Mouse (Mus musculus) CH12.LX (cell line): ENCODE data around the gene Surf6. TPM values are rescaled to one million over a fixed set of nuclear protein-coding genes. Genes with fewer than 3 reads are reported as not detected.

ENCODE experiments used
- DNase-seq: peaks from one replicate; pipeline ENCODE4 v3.0.0-alpha.2; 2013; ENCODE audit errors: extremely low read depth
- H3K27ac ChIP-seq: 2 replicates; pipeline ENCODE4 v1.5.1; 2012; ENCODE audit warnings: low read depth, mild to moderate bottlenecking, control low read depth, moderate library complexity; ENCODE audit not compliant: insufficient read depth
- H3K27me3 ChIP-seq: replicated peaks from 2 replicates; pipeline ENCODE3; 2012; ENCODE audit warnings: inconsistent platforms
- H3K36me3 ChIP-seq, 2 experiments: replicated peaks in 1 of 2; 2 replicates each; pipeline versions ENCODE3 to v1.6.1; 2012; ENCODE audit warnings: inconsistent platforms in 1 of 2, low read length in 1 of 2, mild to moderate bottlenecking in 1 of 2, mixed read lengths in 1 of 2, moderate library complexity in 1 of 2; ENCODE audit not compliant: control insufficient read depth in 1 of 2, insufficient read depth in 1 of 2
- H3K4me1 ChIP-seq, 2 experiments: 2 replicates each; pipeline ENCODE4 v1.6.1; 2012; ENCODE audit warnings: inconsistent platforms in 1 of 2, moderate library complexity in 1 of 2; ENCODE audit not compliant: insufficient read depth in 2 of 2, control insufficient read depth in 1 of 2
- H3K4me2 ChIP-seq: 2 replicates; pipeline ENCODE4 v1.6.1; 2012; ENCODE audit warnings: low read depth, mild to moderate bottlenecking, control low read depth; ENCODE audit not compliant: poor library complexity, insufficient read depth, severe bottlenecking
- H3K4me3 ChIP-seq, 3 experiments: fragments of 150-350 bp in 1 of 3; sonication (generic) in 1 of 3; replicated peaks in 1 of 3; 2 replicates each; pipeline versions ENCODE3 to v1.5.1; 2011 to 2012; ENCODE audit warnings: low read depth in 2 of 3, low read length in 2 of 3, mild to moderate bottlenecking in 2 of 3, moderate library complexity in 2 of 3, control low read depth in 1 of 3, improper control_type of control experiment in 1 of 3, inconsistent platforms in 1 of 3, mixed read lengths in 1 of 3; ENCODE audit not compliant: poor library complexity in 1 of 3
- H3K79me2 ChIP-seq: replicated peaks from 2 replicates; pipeline ENCODE4 v1.6.1; 2012; ENCODE audit warnings: mild to moderate bottlenecking, moderate library complexity; ENCODE audit not compliant: control insufficient read depth, poor library complexity, insufficient read depth, severe bottlenecking; ENCODE audit errors: extremely low read depth
- H3K9ac ChIP-seq: 2 replicates; pipeline ENCODE4 v1.6.1; 2012; ENCODE audit warnings: low read depth, mild to moderate bottlenecking, control low read depth, moderate library complexity; ENCODE audit not compliant: insufficient read depth
- H3K9me3 ChIP-seq: replicated peaks from 2 replicates; pipeline ENCODE3; 2012; ENCODE audit warnings: low read length, inconsistent platforms, mixed read lengths
- BHLHE40 ChIP-seq: IDR thresholded peaks from 2 replicates; pipeline ENCODE4 v1.6.1; 2011; ENCODE audit warnings: mild to moderate bottlenecking, low read depth, low read length, improper control_type of control experiment
- CHD1 ChIP-seq: IDR thresholded peaks from 2 replicates; pipeline ENCODE4 v1.6.1; 2012; ENCODE audit warnings: low read depth, low read length, improper control_type of control experiment, inconsistent platforms
- CHD2 ChIP-seq: IDR thresholded peaks from 2 replicates; pipeline ENCODE4 v1.6.1; 2011; ENCODE audit warnings: low read length, improper control_type of control experiment
- CTCF ChIP-seq, 2 experiments: IDR thresholded peaks in 1 of 2; conservative IDR thresholded peaks in 1 of 2; 2 replicates each; pipeline ENCODE4 v1.5.1; 2011 to 2012; ENCODE audit warnings: low read depth in 2 of 2, low read length in 2 of 2, improper control_type of control experiment in 1 of 2, inconsistent platforms in 1 of 2, mild to moderate bottlenecking in 1 of 2, moderate library complexity in 1 of 2
- ELF1 ChIP-seq: IDR thresholded peaks from 2 replicates; pipeline ENCODE4 v1.6.1; 2014; ENCODE audit warnings: low read depth, mild to moderate bottlenecking, inconsistent platforms, low read length, improper control_type of control experiment
- EP300 ChIP-seq: IDR thresholded peaks from 2 replicates; pipeline ENCODE4 v1.6.1; 2011; ENCODE audit warnings: low read length, improper control_type of control experiment
- ETS1 ChIP-seq: conservative IDR thresholded peaks from 2 replicates; pipeline ENCODE4 v1.6.1; 2012; ENCODE audit warnings: low read depth, mild to moderate bottlenecking, inconsistent platforms, low read length, improper control_type of control experiment, moderate library complexity
- HCFC1 ChIP-seq: IDR thresholded peaks from 2 replicates; pipeline ENCODE4 v1.6.1; 2012; ENCODE audit warnings: low read depth, mild to moderate bottlenecking, inconsistent platforms, low read length, improper control_type of control experiment
- IRF4 ChIP-seq: IDR thresholded peaks from 2 replicates; pipeline ENCODE4 v1.6.1; 2014; ENCODE audit warnings: low read depth, mild to moderate bottlenecking, inconsistent platforms, low read length, improper control_type of control experiment
- JUN ChIP-seq: IDR thresholded peaks from 2 replicates; pipeline ENCODE4 v1.6.1; 2011; ENCODE audit warnings: low read depth, mild to moderate bottlenecking, low read length, improper control_type of control experiment, moderate library complexity; ENCODE audit not compliant: insufficient read depth
- MAX ChIP-seq: IDR thresholded peaks from 2 replicates; pipeline ENCODE4 v1.6.1; 2011; ENCODE audit warnings: low read length, improper control_type of control experiment
- MAZ ChIP-seq: IDR thresholded peaks from 2 replicates; pipeline ENCODE4 v1.6.1; 2012; ENCODE audit warnings: low read depth, mild to moderate bottlenecking, inconsistent platforms, low read length, improper control_type of control experiment, moderate library complexity
- MEF2A ChIP-seq: IDR thresholded peaks from 2 replicates; pipeline ENCODE4 v1.6.1; 2014; ENCODE audit warnings: low read depth, mild to moderate bottlenecking, inconsistent platforms, low read length, improper control_type of control experiment, borderline replicate concordance
- MXI1 ChIP-seq: IDR thresholded peaks from 2 replicates; pipeline ENCODE4 v1.6.1; 2011; ENCODE audit warnings: mild to moderate bottlenecking, low read depth, low read length, improper control_type of control experiment
- NELFE ChIP-seq: IDR thresholded peaks from 2 replicates; pipeline ENCODE4 v1.6.1; 2011; ENCODE audit warnings: low read depth, low read length, improper control_type of control experiment
- NRF1 ChIP-seq: IDR thresholded peaks from 2 replicates; pipeline ENCODE4 v1.6.1; 2014; ENCODE audit warnings: low read depth, mild to moderate bottlenecking, inconsistent platforms, low read length, improper control_type of control experiment, moderate library complexity
- PAX5 ChIP-seq: IDR thresholded peaks from 2 replicates; pipeline ENCODE4 v1.6.1; 2012; ENCODE audit warnings: low read length, inconsistent platforms, mixed read lengths
- POLR2AphosphoS2 ChIP-seq: IDR thresholded peaks from 2 replicates; pipeline ENCODE4 v1.6.1; 2011; ENCODE audit warnings: low read depth, low read length, improper control_type of control experiment
- RCOR1 ChIP-seq: conservative IDR thresholded peaks from 2 replicates; pipeline ENCODE4 v1.6.1; 2012; ENCODE audit warnings: low read depth, mild to moderate bottlenecking, inconsistent platforms, low read length, improper control_type of control experiment
- SIN3A ChIP-seq: IDR thresholded peaks from 2 replicates; pipeline ENCODE4 v1.6.1; 2012; ENCODE audit warnings: low read length, improper control_type of control experiment, inconsistent platforms
- TBP ChIP-seq: conservative IDR thresholded peaks from 2 replicates; pipeline ENCODE4 v1.6.1; 2011; ENCODE audit warnings: low read depth, low read length, improper control_type of control experiment
- TCF12 ChIP-seq: IDR thresholded peaks from 2 replicates; pipeline ENCODE4 v1.6.1; 2014; ENCODE audit warnings: low read depth, mild to moderate bottlenecking, inconsistent platforms, low read length, improper control_type of control experiment
- UBTF ChIP-seq: IDR thresholded peaks from 2 replicates; pipeline ENCODE4 v1.6.1; 2012; ENCODE audit warnings: low read depth, mild to moderate bottlenecking, inconsistent platforms, low read length, improper control_type of control experiment, moderate library complexity
- USF1 ChIP-seq: IDR thresholded peaks from 2 replicates; pipeline ENCODE4 v1.6.1; 2014; ENCODE audit warnings: low read depth, mild to moderate bottlenecking, inconsistent platforms, low read length, improper control_type of control experiment
- USF2 ChIP-seq: conservative IDR thresholded peaks from 2 replicates; pipeline ENCODE4 v1.6.1; 2011; ENCODE audit warnings: low read depth, low read length, improper control_type of control experiment
- ZC3H11A ChIP-seq: IDR thresholded peaks from 2 replicates; pipeline ENCODE4 v1.6.1; 2012; ENCODE audit warnings: low read depth, mild to moderate bottlenecking, inconsistent platforms, low read length, improper control_type of control experiment
- ZKSCAN1 ChIP-seq: IDR thresholded peaks from 2 replicates; pipeline ENCODE4 v1.6.1; 2012; ENCODE audit warnings: low read depth, inconsistent platforms, low read length, improper control_type of control experiment, borderline replicate concordance
- ZMIZ1 ChIP-seq: IDR thresholded peaks from 2 replicates; pipeline ENCODE4 v1.6.1; 2012; ENCODE audit warnings: low read depth, mild to moderate bottlenecking, inconsistent platforms, low read length, improper control_type of control experiment
- dilution Hi-C: fragments of 300-500 bp; cut with MboI; formaldehyde crosslinking; loops from 2 replicates; pipeline ENCODE4 v1.14.3; 2020; ENCODE audit warnings: low sequenced_read_pairs; ENCODE audit not compliant: extremely low pct_unique_long_range_greater_than_20kb, extremely low pct_ligation_motif_present
- in situ Hi-C: fragments of 300-500 bp; cut with MboI; formaldehyde crosslinking; loops from 3 replicates; pipeline ENCODE4 v1.14.3; 2019; ENCODE audit warnings: low sequenced_read_pairs, low pct_ligation_motif_present, low pct_unique_long_range_greater_than_20kb, mixed read lengths
- polyA plus RNA-seq: library from polyadenylated mRNA; unstranded; fragments of >175 nt; gene quantifications from 2 replicates; pipeline ENCODE4 v1.2.1, GENCODE M21; 2012; ENCODE audit warnings: low read depth; ENCODE audit not compliant: insufficient read length
- total RNA-seq, 2 experiments: library from RNA; depleted of rRNA; stranded (reverse); fragments of 300-350 nt in 1 of 2; fragments of >200 nt in 1 of 2; gene quantifications; 2 replicates each; pipeline ENCODE4 v1.2.3; 2012 to 2014

The Surf6 gene
- total and polyA plus RNA-seq, 3 experiments: 29.0 to 47.5 (median 34.8) TPM

DNA sequence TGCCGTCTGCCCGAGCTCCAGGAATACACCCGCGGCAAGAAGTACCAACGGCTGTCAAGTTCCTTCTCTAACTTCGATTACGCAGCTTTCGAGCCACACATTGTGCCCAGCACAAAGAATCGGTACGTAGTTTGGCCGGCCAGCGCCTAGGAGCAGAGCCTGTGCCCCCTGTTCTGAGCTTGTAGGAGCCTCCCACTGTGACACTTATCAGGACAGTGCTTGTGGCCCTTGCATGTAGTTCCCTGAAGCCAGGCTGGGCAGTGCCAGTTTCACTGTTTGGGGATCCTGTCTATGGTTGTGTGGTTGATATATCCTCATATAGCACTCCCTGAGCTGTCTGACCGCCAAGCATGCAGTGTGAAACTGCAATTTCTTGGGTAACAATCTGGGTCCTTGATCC is 14.1 kb upstream of the Surf6 start:
- DNase-seq: no peak
- H3K36me3 ChIP-seq: peaks cover 67 to 75% of the 10 kb centered on the region in 2 experiments
- H3K9ac ChIP-seq: peak overlapping the region; percentile 89
- TF ChIP-seq EP300 (no peak), POLR2AphosphoS2 (no peak), CHD1 (no peak), NRF1 (no peak), CHD2 (no peak), NELFE (no peak), IRF4 (no peak), PAX5 (no peak), TCF12 (no peak), USF2 (no peak), ZC3H11A (no peak), USF1 (no peak), RCOR1 (no peak), UBTF (no peak)
- H3K4me1 ChIP-seq: peaks cover 17 to 62% of the 10 kb centered on the region in 2 experiments
- peak overlapping the region; percentile 82 for H3K4me2 ChIP-seq
- no peaks in the 10 kb centered on the region for H3K27me3 ChIP-seq
- dilution Hi-C loops (no loop called here), in situ Hi-C loops (no loop called here)
- peaks cover 60% of the 10 kb centered on the region for H3K79me2 ChIP-seq
- H3K27ac ChIP-seq: peak overlapping the region; percentile 58
- no peaks in the 10 kb centered on the region for H3K9me3 ChIP-seq
- H3K4me3 ChIP-seq: peak overlapping the region; percentile 85 to 94 (median 90)

DNA sequence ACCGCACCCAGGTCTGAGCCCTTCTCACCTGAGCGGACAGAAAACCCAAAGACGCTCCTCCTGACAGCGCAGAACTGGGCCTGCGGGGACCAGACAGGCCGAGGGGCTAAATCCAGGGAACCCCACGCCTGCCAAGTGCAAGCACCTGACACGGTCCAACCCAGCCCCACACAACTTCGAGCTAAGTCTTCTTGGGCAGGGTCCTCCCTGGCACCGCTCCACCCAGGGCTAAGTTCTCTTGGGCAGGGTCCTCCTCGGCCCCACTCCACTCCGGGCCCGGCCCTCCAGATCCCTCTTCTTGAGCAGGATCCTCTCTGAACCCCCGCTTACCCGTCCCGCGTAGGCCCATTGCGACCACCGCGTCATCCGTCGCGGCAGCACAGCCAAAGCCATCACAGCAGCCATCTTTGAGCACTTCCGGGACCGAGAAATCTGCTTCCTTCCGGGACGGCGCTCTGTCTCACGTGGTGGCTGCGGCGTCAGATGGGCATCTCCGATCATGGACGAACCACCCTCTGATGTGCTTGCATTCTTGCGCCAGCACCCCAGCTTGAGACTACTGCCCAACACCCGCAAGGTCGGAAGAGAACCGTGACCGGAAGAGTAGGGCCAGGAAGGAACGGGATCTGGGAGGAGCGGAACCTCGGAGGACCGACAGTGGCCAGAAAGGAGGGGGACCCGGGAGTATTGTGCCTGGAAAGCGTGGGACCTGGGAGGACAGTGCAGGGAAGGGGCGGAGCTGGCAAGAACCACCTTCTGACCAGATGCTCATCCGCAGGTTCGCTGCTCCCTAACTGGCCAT is 13.4 kb upstream of the Surf6 start, which contains the start of the genes Surf2 and Surf1:
Gene Surf2, plus strand, starts transcription at position 441 of the 802 bp plus-strand sequence.
Gene Surf1, minus strand, starts transcription at position 604 of the 802 bp plus-strand sequence.
- dilution Hi-C loops: no loop called here
- DNase-seq: peak; percentile 89
- TF ChIP-seq NELFE: peak; percentile 90
- TF ChIP-seq CHD1: no peak
- TF ChIP-seq USF2: peak; percentile 54
- peak; percentile 61; the same call in 1 of the 2 replicates for TF ChIP-seq TBP
- peak; percentile 12; the same call in 1 of the 2 replicates for TF ChIP-seq MEF2A
- peak; percentile 82 for TF ChIP-seq HCFC1
- no peak for TF ChIP-seq CHD2
- peak; percentile 98 for TF ChIP-seq MXI1
- peak; percentile 94 for TF ChIP-seq MAX
- TF ChIP-seq ZMIZ1: peak; percentile 86
- TF ChIP-seq POLR2AphosphoS2: peak; percentile 27; the same call in 1 of the 2 replicates
- TF ChIP-seq TCF12: peak; percentile 91
- no peak for TF ChIP-seq RCOR1
- peak; percentile 83 for TF ChIP-seq BHLHE40
- peak; percentile 39; the same call in 1 of the 2 replicates for TF ChIP-seq NRF1
- TF ChIP-seq UBTF: no peak
- TF ChIP-seq ELF1: peak; percentile 94
- TF ChIP-seq USF1: peak; percentile 80
- no peak for TF ChIP-seq JUN
- peak; percentile 33; the same call in 1 of the 2 replicates for TF ChIP-seq IRF4
- no peak for TF ChIP-seq MAZ
- no peak for TF ChIP-seq CTCF (conservative IDR thresholded peaks at IDR 0.05 in 1 of 2, IDR thresholded peaks at IDR 0.05 in 1 of 2; ENCODE audit: low read depth in 2 of 2, low read length in 2 of 2)
- peak; percentile 98 for TF ChIP-seq SIN3A
- TF ChIP-seq ETS1: 0 out of 2 replicates have a peak, but pooled peaks have one; percentile 33
- TF ChIP-seq ZKSCAN1: no peak
- no peak for TF ChIP-seq PAX5

More for the DNA sequence above, 13.4 kb upstream of the Surf6 start, which contains the start of the genes Surf2 and Surf1:
- Histone ChIP-seq H3K9me3 (no peaks in the 10 kb centered on the region), H3K36me3 (peaks cover 66 to 74% of the 10 kb centered on the region in 2 experiments), H3K9ac (peak within 1 kb of the TSS; percentile 89), H3K27ac (peak within 1 kb of the TSS; percentile 58), H3K4me1 (peaks cover 17 to 58% of the 10 kb centered on the region in 2 experiments), H3K79me2 (peaks cover 66% of the 10 kb centered on the region), H3K4me3 (peak within 1 kb of the TSS; percentile 85 to 94 (median 90)), H3K4me2 (peak within 1 kb of the TSS; percentile 89), H3K27me3 (no peaks in the 10 kb centered on the region)
- in situ Hi-C loops: no loop called here
